Mouse (Mus musculus) liver, embryonic 11.5 days (tissue): Measurements from ENCODE around the gene Prr13. TPM values are rescaled to one million over a fixed set of nuclear protein-coding genes. Genes with fewer than 3 reads are reported as not detected.

Experiments used
- ATAC-seq: fragments of 200-750 bp; cut with Nextera tagmentation; replicated peaks from 2 replicates; pipeline ENCODE4 v1.8.0; 2017; ENCODE audit warnings: moderate number of reproducible peaks, mild to moderate bottlenecking, moderate TSS enrichment, moderate library complexity; ENCODE audit not compliant: low FRiP score
- DNase-seq: peaks from one replicate; pipeline ENCODE4 v3.0.0-alpha.2; 2017; ENCODE audit warnings: low spot score
- H3K27ac ChIP-seq: fragments of 300-500 bp; sonication (generic); 2 replicates; pipeline ENCODE4 v1.5.1; 2014; ENCODE audit warnings: mild to moderate bottlenecking, low read depth, low read length, control low read depth
- H3K27me3 ChIP-seq: fragments of 300-500 bp; sonication (generic); replicated peaks from 2 replicates; pipeline ENCODE4 v1.6.1; 2014; ENCODE audit warnings: low read length, mixed read lengths; ENCODE audit not compliant: control insufficient read depth, insufficient read depth
- H3K36me3 ChIP-seq: fragments of 300-500 bp; sonication (generic); 2 replicates; pipeline ENCODE4 v1.6.1; 2014; ENCODE audit warnings: mild to moderate bottlenecking, low read length, moderate library complexity, mixed read lengths; ENCODE audit not compliant: control insufficient read depth, insufficient read depth
- H3K4me1 ChIP-seq: fragments of 300-500 bp; sonication (generic); replicated peaks from 2 replicates; pipeline ENCODE4 v1.6.1; 2014; ENCODE audit warnings: low read length, mixed read lengths; ENCODE audit not compliant: control insufficient read depth, insufficient read depth
- H3K4me2 ChIP-seq: fragments of 300-500 bp; sonication (generic); 2 replicates; pipeline ENCODE4 v1.6.1; 2014; ENCODE audit warnings: mild to moderate bottlenecking, control low read depth, moderate library complexity
- H3K4me3 ChIP-seq: fragments of 300-500 bp; sonication (generic); 2 replicates; pipeline ENCODE4 v1.5.1; 2014; ENCODE audit warnings: low read depth, low read length, control low read depth
- H3K9ac ChIP-seq: fragments of 300-500 bp; sonication (generic); 2 replicates; pipeline ENCODE4 v1.6.1; 2014; ENCODE audit warnings: low read depth, low read length, control low read depth
- H3K9me3 ChIP-seq: fragments of 300-500 bp; sonication (generic); 2 replicates; pipeline ENCODE4 v1.6.1; 2016; ENCODE audit warnings: low read length, inconsistent platforms, mixed read lengths; ENCODE audit not compliant: control insufficient read depth
- WGBS: fragments of 180-500 bp; shearing (Covaris S2); extraction: QIAGEN DNeasy Blood & Tissue Kit; methylation state at CpG from one replicate; pipeline ENCODE4 v1.1.7; 2014; 5-methylcytosine and 5-hydroxymethylcytosine counted together
- polyA plus RNA-seq: library from polyadenylated mRNA; unstranded; fragments of >200 nt; fragmentation: Nextera tagmentation; extraction: Ambion mirVana; gene quantifications from 2 replicates; pipeline ENCODE4 v1.2.1, GENCODE M21; 2014

Gene Prr13
- polyA plus RNA-seq, 1 experiment from 2014 or later: 157 TPM

DNA sequence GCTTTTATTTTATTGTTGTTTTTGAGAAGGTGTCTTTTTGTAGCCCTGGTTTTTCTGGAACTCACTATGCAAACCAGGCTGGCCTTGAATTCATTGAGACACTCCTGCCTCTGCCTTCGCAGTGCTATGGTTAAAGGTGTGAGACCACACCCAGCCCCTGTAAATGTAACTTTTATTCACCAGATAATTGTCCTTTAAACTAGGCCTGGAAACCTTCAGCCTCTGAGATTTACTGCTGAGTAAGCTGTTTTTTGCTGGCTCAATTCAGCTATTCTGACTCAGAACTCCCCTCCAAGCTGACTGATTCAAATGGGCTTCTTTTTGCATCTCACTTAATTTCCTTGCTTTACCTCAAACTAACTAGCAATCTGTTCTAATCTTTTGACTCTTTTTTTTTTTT, 31.9 kb upstream of the Prr13 start:
- H3K36me3 ChIP-seq: peaks cover 28% of the 10 kb centered on the region
- H3K9ac ChIP-seq: no peak overlapping the region
- no peak overlapping the region for H3K4me2 ChIP-seq
- no peak for ATAC-seq
- H3K4me3 ChIP-seq: no peak overlapping the region
- no peak overlapping the region for H3K27ac ChIP-seq
- WGBS: 98% methylated on average over 1 of the region's 1 CpGs
- H3K9me3 ChIP-seq: no peaks in the 10 kb centered on the region
- H3K4me1 ChIP-seq: no peaks in the 10 kb centered on the region
- DNase-seq: no peak
- H3K27me3 ChIP-seq: no peaks in the 10 kb centered on the region

DNA sequence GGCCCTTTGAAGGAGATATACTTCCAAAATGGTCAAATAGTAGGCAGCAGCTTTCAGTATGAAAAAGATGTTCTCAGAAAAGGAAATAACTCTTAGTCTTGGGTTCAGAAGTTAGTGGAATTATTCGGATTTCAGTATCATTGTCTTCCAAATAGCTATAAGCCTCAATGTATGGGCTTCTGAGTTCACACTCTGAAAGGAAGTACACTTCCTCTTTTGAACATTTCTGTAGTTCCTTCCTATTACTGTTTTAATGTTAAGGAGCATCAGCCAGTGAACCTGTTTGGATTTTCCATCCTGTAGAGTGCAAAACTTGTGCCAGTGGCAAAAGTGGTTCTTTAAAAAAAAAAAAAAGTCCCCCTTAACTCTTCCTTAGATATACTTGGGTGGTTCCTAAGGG, 26.8 kb upstream of the Prr13 start:
- Histone ChIP-seq H3K4me2 (no peak overlapping the region), H3K27me3 (no peaks in the 10 kb centered on the region), H3K27ac (no peak overlapping the region), H3K36me3 (peaks cover 26% of the 10 kb centered on the region), H3K4me3 (no peak overlapping the region), H3K4me1 (no peaks in the 10 kb centered on the region), H3K9ac (no peak overlapping the region), H3K9me3 (no peaks in the 10 kb centered on the region)
- no peak for ATAC-seq
- no peak for DNase-seq
- 77% methylated on average over 1 of the region's 1 CpGs for WGBS

GRCm38 (mm10) chr15:102433173-102433572, 25.7 kb upstream of the Prr13 start:
- no peak for ATAC-seq
- WGBS: 90% methylated on average over 4 of the region's 4 CpGs
- Histone ChIP-seq H3K9ac (no peak overlapping the region), H3K4me3 (no peak overlapping the region), H3K27ac (no peak overlapping the region), H3K4me2 (no peak overlapping the region), H3K4me1 (no peaks in the 10 kb centered on the region), H3K36me3 (peaks cover 24% of the 10 kb centered on the region), H3K27me3 (no peaks in the 10 kb centered on the region), H3K9me3 (no peaks in the 10 kb centered on the region)
- no peak for DNase-seq

DNA sequence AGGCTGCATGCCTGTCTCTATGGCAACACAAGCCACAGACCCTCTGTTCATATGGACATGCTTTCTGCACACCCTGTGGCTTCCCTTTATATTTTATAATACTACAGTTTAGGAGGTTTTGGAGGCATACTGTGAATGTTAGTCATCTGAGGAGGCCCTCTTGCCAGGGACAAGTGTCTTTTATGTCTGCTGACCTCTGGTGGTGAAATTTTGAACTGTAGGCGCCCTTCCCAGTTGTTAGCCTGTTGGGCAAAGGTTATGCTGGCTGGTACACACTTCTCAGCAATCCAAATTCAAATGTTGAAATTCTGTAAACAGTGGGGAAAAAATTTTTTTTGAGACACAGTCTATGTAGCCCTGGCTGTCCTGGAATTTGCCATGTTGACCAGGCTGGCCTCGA, 16.3 kb upstream of the Prr13 start:
- Histone ChIP-seq H3K9me3 (no peaks in the 10 kb centered on the region), H3K4me3 (no peak overlapping the region), H3K9ac (no peak overlapping the region), H3K27me3 (no peaks in the 10 kb centered on the region), H3K36me3 (no peaks in the 10 kb centered on the region), H3K4me2 (no peak overlapping the region), H3K27ac (no peak overlapping the region), H3K4me1 (peaks cover 11% of the 10 kb centered on the region)
- peak; percentile 78 for DNase-seq
- WGBS: 45% methylated on average over 2 of the region's 2 CpGs
- ATAC-seq: 0 out of 2 replicates have a peak, but pooled peaks have one; percentile 18

GRCm38 (mm10) chr15:102445146-102445545, 13.7 kb upstream of the Prr13 start, which contains the start of gene Amhr2:
Gene Amhr2 (plus strand): TSS chr15:102445367.
- DNase-seq (no peak), ATAC-seq (no peak; the same call in 1 of the 2 replicates)
- H3K27ac ChIP-seq: no peak within 1 kb of the TSS
- no peaks in the 10 kb centered on the region for H3K27me3 ChIP-seq
- WGBS: 65% methylated on average over 8 of the region's 8 CpGs
- no peaks in the 10 kb centered on the region for H3K36me3 ChIP-seq
- no peak within 1 kb of the TSS for H3K9ac ChIP-seq
- peaks cover 11% of the 10 kb centered on the region for H3K4me1 ChIP-seq
- no peaks in the 10 kb centered on the region for H3K9me3 ChIP-seq
- H3K4me2 ChIP-seq: no peak within 1 kb of the TSS
- no peak within 1 kb of the TSS for H3K4me3 ChIP-seq

GRCm38 (mm10) chr15:102446448-102446847, 12.4 kb upstream of the Prr13 start:
- H3K9ac ChIP-seq: no peak overlapping the region
- no peak for ATAC-seq
- no peaks in the 10 kb centered on the region for H3K9me3 ChIP-seq
- H3K36me3 ChIP-seq: no peaks in the 10 kb centered on the region
- 16% methylated on average over 5 of the region's 6 CpGs for WGBS
- no peaks in the 10 kb centered on the region for H3K27me3 ChIP-seq
- no peak for DNase-seq
- peaks cover 11% of the 10 kb centered on the region for H3K4me1 ChIP-seq
- no peak overlapping the region for H3K27ac ChIP-seq
- H3K4me2 ChIP-seq: no peak overlapping the region
- no peak overlapping the region for H3K4me3 ChIP-seq

DNA sequence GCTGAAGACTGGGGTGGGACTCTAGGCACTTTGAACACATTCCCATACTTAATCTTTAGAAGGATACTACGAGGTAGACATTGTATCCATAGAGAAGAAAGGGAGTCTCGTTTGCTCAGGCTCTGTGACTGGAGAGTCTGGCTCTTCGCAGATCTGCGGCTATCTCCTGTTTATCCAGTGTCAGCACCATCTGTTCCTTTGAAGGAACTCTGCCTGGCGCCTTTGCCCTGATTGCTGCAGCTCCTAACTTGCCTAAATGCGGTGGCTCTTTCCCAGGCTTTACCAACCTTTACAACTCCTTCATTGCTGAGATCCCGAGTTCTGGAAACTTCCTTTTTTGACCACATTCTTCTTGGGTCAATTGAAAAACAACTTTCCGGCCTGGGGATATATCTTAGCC, 9.5 kb upstream of the Prr13 start:
- Histone ChIP-seq H3K9me3 (no peaks in the 10 kb centered on the region), H3K36me3 (no peaks in the 10 kb centered on the region), H3K4me1 (peaks cover 11% of the 10 kb centered on the region), H3K27ac (no peak overlapping the region), H3K4me3 (no peak overlapping the region), H3K27me3 (no peaks in the 10 kb centered on the region), H3K9ac (no peak overlapping the region), H3K4me2 (no peak overlapping the region)
- WGBS: 60% methylated on average over 8 of the region's 8 CpGs
- ATAC-seq: no peak
- no peak for DNase-seq

- Histone ChIP-seq H3K9me3 (no peaks in the 10 kb centered on the region), H3K27ac (no peak overlapping the region), H3K4me2 (peak overlapping the region; percentile 4; the same call in 1 of the 2 replicates), H3K36me3 (no peaks in the 10 kb centered on the region), H3K4me1 (peaks cover 11% of the 10 kb centered on the region), H3K27me3 (no peaks in the 10 kb centered on the region), H3K4me3 (no peak overlapping the region), H3K9ac (no peak overlapping the region)
- ATAC-seq: no peak
- WGBS: 40% methylated on average over 7 of the region's 7 CpGs
- DNase-seq: no peak
Observed at GRCm38 (mm10) chr15:102450928-102451327, 7.9 kb upstream of the Prr13 start.

DNA sequence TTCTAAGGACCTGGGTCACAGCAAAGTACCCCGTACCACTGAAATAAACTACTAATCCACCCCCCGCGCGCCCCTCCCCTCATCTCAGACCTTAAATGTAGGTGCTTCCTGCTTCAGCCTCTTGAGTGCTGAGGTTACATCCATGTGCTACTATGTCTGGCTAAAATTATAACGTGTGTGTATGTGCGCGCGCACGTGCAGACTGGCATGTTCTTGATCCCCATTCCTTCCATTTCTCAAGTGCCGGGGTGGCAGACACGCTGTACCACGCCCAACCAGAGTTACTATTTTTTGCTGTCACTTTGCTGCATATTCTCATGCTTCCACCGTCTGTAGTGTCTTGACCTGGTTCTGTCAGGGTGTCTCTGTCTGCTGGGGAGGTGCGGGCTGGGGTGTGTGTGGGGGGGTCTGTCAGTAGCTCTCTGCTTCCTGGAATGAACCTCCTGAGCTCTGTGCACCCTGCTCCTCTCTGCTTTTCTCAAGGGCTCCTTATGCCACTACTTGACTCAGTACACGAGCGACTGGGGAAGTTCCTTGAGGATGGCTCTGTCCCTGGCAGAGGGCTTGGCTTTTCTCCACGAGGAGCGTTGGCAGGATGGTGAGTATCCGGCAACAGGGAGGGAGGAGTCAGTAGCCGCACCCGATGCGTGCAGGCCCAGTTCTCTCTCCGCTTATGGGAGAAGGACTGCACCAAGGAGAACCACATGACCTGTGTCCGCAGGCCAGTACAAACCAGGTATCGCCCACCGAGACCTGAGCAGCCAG, 7.0 kb upstream of the Prr13 start:
- Histone ChIP-seq H3K36me3 (no peaks in the 10 kb centered on the region), H3K4me2 (no peak overlapping the region), H3K9ac (no peak overlapping the region), H3K27ac (no peak overlapping the region), H3K27me3 (no peaks in the 10 kb centered on the region), H3K4me1 (peaks cover 3% of the 10 kb centered on the region), H3K9me3 (no peaks in the 10 kb centered on the region), H3K4me3 (no peak overlapping the region)
- WGBS: 76% methylated on average over 26 of the region's 26 CpGs
- ATAC-seq (no peak), DNase-seq (no peak)
